ENCODE assay signal across 9 mouse cellular contexts in the genomic region with DNA sequence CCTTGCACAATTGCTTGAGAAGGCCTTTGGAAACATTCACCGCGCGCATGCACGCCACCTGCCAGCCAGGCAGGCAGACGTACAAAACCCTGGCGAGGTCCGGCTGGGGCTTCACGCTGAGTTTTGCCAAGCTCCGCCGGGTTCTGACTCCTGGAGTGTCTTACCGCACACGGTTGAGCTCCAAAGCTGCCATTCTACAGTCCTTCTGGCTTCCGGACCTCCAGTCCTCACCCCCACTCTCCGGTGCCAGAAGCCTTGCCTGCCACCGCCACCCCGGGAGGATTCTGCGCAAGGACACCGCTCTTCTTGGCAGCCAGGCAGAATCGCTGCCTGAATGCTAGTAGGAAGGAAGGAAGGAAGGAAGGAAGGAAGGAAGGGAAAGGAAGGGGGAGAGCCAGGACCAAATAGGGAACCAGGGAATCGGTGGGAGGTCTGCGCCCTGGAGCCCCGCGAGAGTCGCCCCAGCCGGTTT. TPM values are rescaled to one million over a fixed set of nuclear protein-coding genes. Genes with fewer than 3 reads are reported as not detected.
DNase-seq lines count a peak whose midpoint lies in the region; ATAC-seq and TF ChIP-seq lines count a peak whose summit lies in the region.
"Had no signal": no experiment of that assay in that cellular context is flagged by ENCODE, and none has a peak within 500 bp of the region (broad histone marks: within the 10 kb centered on the region; RNA-seq: fewer than 3 reads in every experiment).

No protein-coding gene starts in this region.

- H3K27ac ChIP-seq in heart, embryonic 12.5 days (ENCODE audit: poor library complexity, severe bottlenecking), result no peak overlapping the region
- no peak overlapping the region for H3K27ac ChIP-seq in ES-Bruce4 (ENCODE audit: insufficient read depth, low read length)
- no peak overlapping the region for H3K27ac ChIP-seq in embryonic facial prominence, embryonic 15.5 days (replicated peaks)
- no peak overlapping the region for H3K27ac ChIP-seq in limb, embryonic 14.5 days (replicated peaks; ENCODE audit: low read depth, low read length)

- no peak for TF ChIP-seq CTCF in ES-Bruce4 (IDR thresholded peaks at IDR 0.05; ENCODE audit: low read depth, low read length)

- no peaks in the 10 kb centered on the region for H3K36me3 ChIP-seq in heart, embryonic 12.5 days
- peaks cover 5% of the 10 kb centered on the region; the same call in 1 of the 2 replicates for H3K36me3 ChIP-seq in ES-Bruce4 (ENCODE audit: control insufficient read depth, insufficient read depth, low read length, poor library complexity, severe bottlenecking)
- no peaks in the 10 kb centered on the region for H3K36me3 ChIP-seq in embryonic facial prominence, embryonic 15.5 days
- no peaks in the 10 kb centered on the region for H3K36me3 ChIP-seq in limb, embryonic 14.5 days (ENCODE audit: control insufficient read depth, insufficient read depth, low read length)

- peaks cover 98% of the 10 kb centered on the region for H3K27me3 ChIP-seq in heart, embryonic 12.5 days (replicated peaks)
- H3K27me3 ChIP-seq in ES-Bruce4 (ENCODE audit: control insufficient read depth, insufficient read depth, low read length, poor library complexity, severe bottlenecking), result no peaks in the 10 kb centered on the region
- H3K27me3 ChIP-seq in embryonic facial prominence, embryonic 15.5 days, result peaks cover 98% of the 10 kb centered on the region
- peaks cover 95% of the 10 kb centered on the region for H3K27me3 ChIP-seq in limb, embryonic 14.5 days (ENCODE audit: control insufficient read depth, insufficient read depth, low read length)

- H3K4me3 ChIP-seq in heart, embryonic 12.5 days, result peak overlapping the region; percentile 21
- peak overlapping the region; percentile 60 for H3K4me3 ChIP-seq in ES-Bruce4 (ENCODE audit: low read depth, low read length)
- peak overlapping the region; percentile 19; the same call in 1 of the 2 replicates for H3K4me3 ChIP-seq in embryonic facial prominence, embryonic 15.5 days (replicated peaks)
- peak overlapping the region; percentile 6; the same call in 1 of the 2 replicates for H3K4me3 ChIP-seq in limb, embryonic 14.5 days (replicated peaks; ENCODE audit: low read length)

- H3K4me2 ChIP-seq in heart, embryonic 12.5 days, result peak overlapping the region; percentile 54
- H3K4me2 ChIP-seq in embryonic facial prominence, embryonic 15.5 days (replicated peaks), result peak overlapping the region; percentile 33
- 0 out of 2 replicates have a peak overlapping the region, but pooled peaks have one; percentile 7 for H3K4me2 ChIP-seq in limb, embryonic 14.5 days (replicated peaks; ENCODE audit: low read depth, low read length, severe bottlenecking)

- under 1% methylated on average over 25 of the region's 25 CpGs for WGBS in heart, embryonic 12.5 days
- WGBS in embryonic facial prominence, embryonic 15.5 days, result 1% methylated on average over 25 of the region's 25 CpGs
- WGBS in limb, embryonic 14.5 days, result 2% methylated on average over 25 of the region's 25 CpGs

- DNase-seq in heart, postnatal 36 days, result no peak
- no peak for DNase-seq in limb, embryonic 14.5 days (ENCODE audit: low spot score)
- DNase-seq in gastrocnemius, postnatal 36 days, result no peak
- no peak for DNase-seq in gastrocnemius, postnatal 10 days

- no peak for TF ChIP-seq EP300 in ES-Bruce4 (IDR thresholded peaks at IDR 0.05; ENCODE audit: insufficient read depth, low read depth, low read length)

- TF ChIP-seq POLR2A in ES-Bruce4 (IDR thresholded peaks at IDR 0.05; ENCODE audit: insufficient read depth, low read length), result no peak
- no peak for TF ChIP-seq POLR2A in limb, embryonic 14.5 days (IDR thresholded peaks at IDR 0.05; ENCODE audit: borderline replicate concordance, extremely low read depth, insufficient read depth, insufficient read length)

- ATAC-seq in heart, embryonic 12.5 days (ENCODE audit: insufficient number of reproducible peaks, low FRiP score), result no peak
- ATAC-seq in embryonic facial prominence, embryonic 15.5 days (ENCODE audit: insufficient number of reproducible peaks, low FRiP score, low TSS enrichment, low read depth), result no peak
- no peak for ATAC-seq in limb, embryonic 14.5 days (ENCODE audit: low FRiP score, low read depth)
- ATAC-seq in megakaryocyte, adult 5-6 weeks (ENCODE audit: poor library complexity, severe bottlenecking), result no peak

- H3K4me1 ChIP-seq in heart, embryonic 12.5 days (replicated peaks), result peaks cover 44% of the 10 kb centered on the region
- peaks cover 4% of the 10 kb centered on the region for H3K4me1 ChIP-seq in ES-Bruce4 (ENCODE audit: control insufficient read depth, insufficient read depth, low read length)
- peaks cover 51% of the 10 kb centered on the region for H3K4me1 ChIP-seq in embryonic facial prominence, embryonic 15.5 days
- H3K4me1 ChIP-seq in limb, embryonic 14.5 days (ENCODE audit: control insufficient read depth, insufficient read depth, low read length), result peaks cover 10% of the 10 kb centered on the region

- intact Hi-C loops in heart, postnatal 36 days (cut with DNase I), result no loop called here
- intact Hi-C loops in gastrocnemius, postnatal 36 days (cut with DNase I), result no loop called here

- 0 out of 2 replicates have a peak, but pooled peaks cover 5% of the 10 kb centered on the region for H3K9me3 ChIP-seq in heart, embryonic 12.5 days (replicated peaks)
- no peaks in the 10 kb centered on the region for H3K9me3 ChIP-seq in ES-Bruce4 (replicated peaks; ENCODE audit: control insufficient read depth, insufficient read depth, low read length, poor library complexity, severe bottlenecking)
- H3K9me3 ChIP-seq in embryonic facial prominence, embryonic 15.5 days (replicated peaks), result 0 out of 2 replicates have a peak, but pooled peaks cover 3% of the 10 kb centered on the region
- peaks cover 4% of the 10 kb centered on the region for H3K9me3 ChIP-seq in limb, embryonic 14.5 days (ENCODE audit: control insufficient read depth, low read length)

- H3K9ac ChIP-seq in heart, embryonic 12.5 days, result no peak overlapping the region
- peak overlapping the region; percentile 62 for H3K9ac ChIP-seq in ES-Bruce4 (ENCODE audit: low read depth, poor library complexity, severe bottlenecking)
- no peak overlapping the region for H3K9ac ChIP-seq in embryonic facial prominence, embryonic 15.5 days
- no peak overlapping the region for H3K9ac ChIP-seq in limb, embryonic 14.5 days (ENCODE audit: low read depth, low read length, severe bottlenecking)

RNA-seq across cellular contexts. Expression of a gene that starts 3.0 kb away (rescaled TPM):
- not detected in 2 replicates for polyA plus RNA-seq in heart, embryonic 12.5 days (2016; fragmentation: Nextera tagmentation; extraction: Ambion mirVana)
- total RNA-seq in heart, postnatal 36 days (2021), result not detected
- polyA plus RNA-seq in ES-Bruce4 (2011; ENCODE audit: insufficient read depth, insufficient read length, low read depth, missing spikeins), result 25.8 and 26.2 TPM in 2 replicates
- 1.4 and 3.2 TPM in 2 replicates for polyA plus RNA-seq in embryonic facial prominence, embryonic 15.5 days (2015; fragmentation: Nextera tagmentation; extraction: Ambion mirVana)
- 0.06 TPM in 2 replicates for polyA plus RNA-seq in limb, embryonic 14.5 days (2012; rRNA removed)
- polyA plus RNA-seq in limb, embryonic 14.5 days (2014; fragmentation: Nextera tagmentation; extraction: Ambion mirVana), result not detected in 2 replicates
- not detected for total RNA-seq in gastrocnemius, postnatal 36 days (2021)
- 0.04 TPM in 1 of 2 replicates, not detected in the other for total RNA-seq in megakaryocyte, adult 5-6 weeks (2015)
- total RNA-seq in megakaryocyte, adult 5-6 weeks (2017), result not detected in 2 replicates
- total RNA-seq in gastrocnemius, postnatal 10 days (2021), result not detected

RNA-seq across cellular contexts. Expression of a gene that starts 47.4 kb away (rescaled TPM):
- polyA plus RNA-seq in heart, embryonic 12.5 days (2016; fragmentation: Nextera tagmentation; extraction: Ambion mirVana), result not detected in 2 replicates
- total RNA-seq in heart, postnatal 36 days (2021), result not detected
- 43.8 and 44.3 TPM in 2 replicates for polyA plus RNA-seq in ES-Bruce4 (2011; ENCODE audit: insufficient read depth, insufficient read length, low read depth, missing spikeins)
- 3.8 and 6.4 TPM in 2 replicates for polyA plus RNA-seq in embryonic facial prominence, embryonic 15.5 days (2015; fragmentation: Nextera tagmentation; extraction: Ambion mirVana)
- 0.08 and 0.09 TPM in 2 replicates for polyA plus RNA-seq in limb, embryonic 14.5 days (2012; rRNA removed)
- 0.11 TPM in 1 of 2 replicates, not detected in the other for polyA plus RNA-seq in limb, embryonic 14.5 days (2014; fragmentation: Nextera tagmentation; extraction: Ambion mirVana)
- not detected for total RNA-seq in gastrocnemius, postnatal 36 days (2021)
- total RNA-seq in megakaryocyte, adult 5-6 weeks (2015), result not detected in 2 replicates
- not detected in 2 replicates for total RNA-seq in megakaryocyte, adult 5-6 weeks (2017)
- total RNA-seq in gastrocnemius, postnatal 10 days (2021), result under 1 TPM; 0.28 to 0.38 TPM
- polyA plus RNA-seq: spleen, adult 2 months had no signal

Comparison
In these comparisons a context has a peak if more than half of its experiments do, and no peak if none do; other contexts are left out.
1. H3K4me3 ChIP-seq: peak in every context shown above with its lines; median percentile 60 in ES-Bruce4; 21 in heart, embryonic 12.5 days; 19 in embryonic facial prominence, embryonic 15.5 days; 6 in limb, embryonic 14.5 days.